12 mouse cellular contexts compared by ENCODE assay signal in the genomic region with DNA sequence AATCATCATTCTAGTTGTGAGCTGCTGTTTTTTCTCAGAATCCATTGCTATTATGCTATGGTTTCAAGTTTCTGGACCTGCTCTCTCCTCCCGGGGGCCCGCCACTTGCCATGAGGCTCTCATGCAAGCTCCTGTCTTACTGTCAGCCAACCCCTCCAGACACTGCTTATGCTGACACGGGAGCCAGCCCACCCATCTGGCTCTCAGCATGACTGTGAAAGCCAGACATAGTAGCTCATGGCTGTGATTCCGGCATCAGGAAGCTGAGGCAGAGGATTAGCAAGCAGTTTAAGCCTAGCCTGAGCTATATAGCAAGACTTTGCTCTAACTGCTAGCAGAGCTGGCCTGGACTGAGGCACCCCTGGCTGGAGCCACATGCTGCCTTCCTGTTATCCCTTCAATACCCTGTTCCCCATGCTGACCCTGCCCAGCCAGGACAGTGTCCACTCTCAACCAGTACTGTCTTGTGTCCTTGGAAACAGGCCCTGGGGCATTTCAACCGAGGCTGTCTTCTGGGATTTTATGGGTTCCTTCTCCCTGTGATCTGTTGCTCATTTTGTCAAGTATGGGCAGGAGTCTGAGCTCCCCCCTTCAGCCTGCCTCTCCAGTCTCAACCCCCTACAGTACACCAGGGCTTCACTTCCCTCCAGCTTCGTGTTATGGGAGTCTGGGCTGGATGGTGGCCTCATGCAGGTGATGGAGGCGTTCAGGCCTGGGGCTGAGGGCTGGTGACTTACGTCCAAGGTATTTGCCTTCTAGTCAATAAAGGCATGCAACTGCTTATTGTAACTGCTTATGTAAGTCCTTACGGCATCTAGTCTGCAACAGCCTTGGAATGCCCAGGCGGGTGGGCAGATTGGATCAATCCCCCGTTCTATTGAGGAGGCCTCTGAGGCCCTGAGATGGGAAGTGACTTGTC. TPM values are rescaled to one million over a fixed set of nuclear protein-coding genes. Genes with fewer than 3 reads are reported as not detected.
DNase-seq lines count a peak whose midpoint lies in the region; ATAC-seq and TF ChIP-seq lines count a peak whose summit lies in the region.
"Had no signal": no experiment of that assay in that cellular context is flagged by ENCODE, and none has a peak within 500 bp of the region (broad histone marks: within the 10 kb centered on the region; RNA-seq: fewer than 3 reads in every experiment).

No protein-coding gene starts in this region.

- H3K36me3 ChIP-seq in forebrain, embryonic 10.5 days (replicated peaks): no peaks in the 10 kb centered on the region
- no peaks in the 10 kb centered on the region for H3K36me3 ChIP-seq in forebrain, embryonic 11.5 days (ENCODE audit: control insufficient read depth, insufficient read depth, low read length)
- H3K36me3 ChIP-seq in lung, embryonic 14.5 days (ENCODE audit: insufficient read depth): no peaks in the 10 kb centered on the region
- H3K36me3 ChIP-seq in limb, embryonic 12.5 days: no peaks in the 10 kb centered on the region
- H3K36me3 ChIP-seq: heart, embryonic 15.5 days; liver, embryonic 13.5 days had no signal

- H3K9me3 ChIP-seq in forebrain, embryonic 10.5 days: no peaks in the 10 kb centered on the region
- no peaks in the 10 kb centered on the region for H3K9me3 ChIP-seq in forebrain, embryonic 11.5 days (ENCODE audit: control insufficient read depth, low read length)
- no peaks in the 10 kb centered on the region for H3K9me3 ChIP-seq in lung, embryonic 14.5 days (ENCODE audit: low read depth, low read length)
- no peaks in the 10 kb centered on the region for H3K9me3 ChIP-seq in limb, embryonic 12.5 days
- H3K9me3 ChIP-seq: heart, embryonic 15.5 days; liver, embryonic 13.5 days had no signal

- peaks cover 8% of the 10 kb centered on the region; the same call in 1 of the 2 replicates for H3K27me3 ChIP-seq in forebrain, embryonic 10.5 days (ENCODE audit: poor library complexity, severe bottlenecking)
- H3K27me3 ChIP-seq in forebrain, embryonic 11.5 days (ENCODE audit: control insufficient read depth, insufficient read depth, low read length): no peaks in the 10 kb centered on the region
- no peaks in the 10 kb centered on the region for H3K27me3 ChIP-seq in lung, embryonic 14.5 days (ENCODE audit: insufficient read depth, low read length)
- no peaks in the 10 kb centered on the region for H3K27me3 ChIP-seq in limb, embryonic 12.5 days
- H3K27me3 ChIP-seq: heart, embryonic 15.5 days; liver, embryonic 13.5 days had no signal

- TF ChIP-seq CTCF in lung, embryonic 14.5 days (IDR thresholded peaks at IDR 0.05; ENCODE audit: low read depth): no peak
- TF ChIP-seq CTCF in lung, adult 2 months (IDR thresholded peaks at IDR 0.05; ENCODE audit: insufficient read depth, low read length): no peak
- no peak for TF ChIP-seq CTCF in brain, embryonic 14.5 days (IDR thresholded peaks at IDR 0.05; ENCODE audit: borderline replicate concordance, extremely low read depth, insufficient read depth, insufficient read length)

- 63% methylated on average over 11 of the region's 11 CpGs for WGBS in forebrain, embryonic 10.5 days
- WGBS in forebrain, embryonic 11.5 days: 64% methylated on average over 11 of the region's 11 CpGs
- 57% methylated on average over 11 of the region's 11 CpGs for WGBS in lung, embryonic 14.5 days
- WGBS in lung, adult 2 months: 85% methylated on average over 11 of the region's 11 CpGs
- 34% methylated on average over 11 of the region's 11 CpGs for WGBS in limb, embryonic 12.5 days

- peaks cover 55% of the 10 kb centered on the region for H3K4me1 ChIP-seq in forebrain, embryonic 10.5 days
- H3K4me1 ChIP-seq in forebrain, embryonic 11.5 days (replicated peaks; ENCODE audit: control insufficient read depth, insufficient read depth, low read length): peaks cover 3% of the 10 kb centered on the region; the same call in 1 of the 2 replicates
- peaks cover 33% of the 10 kb centered on the region for H3K4me1 ChIP-seq in lung, embryonic 14.5 days (ENCODE audit: insufficient read depth)
- peaks cover 15% of the 10 kb centered on the region for H3K4me1 ChIP-seq in lung, adult 2 months (ENCODE audit: control insufficient read depth, insufficient read depth, low read length)
- H3K4me1 ChIP-seq in limb, embryonic 12.5 days (replicated peaks): peaks cover 63% of the 10 kb centered on the region

- H3K9ac ChIP-seq in forebrain, embryonic 11.5 days (ENCODE audit: low read length): no peak overlapping the region
- peak overlapping the region; percentile 5; the same call in 1 of the 2 replicates for H3K9ac ChIP-seq in lung, embryonic 14.5 days
- 0 out of 2 replicates have a peak overlapping the region, but pooled peaks have one; percentile 18 for H3K9ac ChIP-seq in limb, embryonic 12.5 days (replicated peaks)
- H3K9ac ChIP-seq: heart, embryonic 15.5 days; liver, embryonic 13.5 days had no signal

- peak overlapping the region; percentile 49; the same call in 1 of the 2 replicates for H3K27ac ChIP-seq in forebrain, embryonic 10.5 days
- no peak overlapping the region for H3K27ac ChIP-seq in forebrain, embryonic 11.5 days (ENCODE audit: low read depth, low read length)
- peak overlapping the region; percentile 30; the same call in 1 of the 2 replicates for H3K27ac ChIP-seq in lung, embryonic 14.5 days (ENCODE audit: low read depth)
- peak overlapping the region; percentile 82 for H3K27ac ChIP-seq in limb, embryonic 12.5 days
- H3K27ac ChIP-seq: heart, embryonic 15.5 days; liver, embryonic 13.5 days had no signal

- DNase-seq in forebrain, embryonic 10.5 days (ENCODE audit: extremely low spot score, low spot score): no peak
- DNase-seq in forebrain, embryonic 11.5 days (ENCODE audit: low spot score): no peak
- no peak for DNase-seq in lung, embryonic 14.5 days
- no peak for DNase-seq in lung, adult 2 months
- peak; percentile 72 for DNase-seq in brain, embryonic 14.5 days (ENCODE audit: low read depth)
- DNase-seq in frontal cortex, postnatal 25 days (ENCODE audit: low spot score in 2 of 2): no peak
- no peak for DNase-seq in kidney, adult 11 months
- DNase-seq: adrenal gland, adult 8-10 months; liver, embryonic 13.5 days; right cerebral cortex, adult 18-20 months had no signal

- H3K4me3 ChIP-seq in forebrain, embryonic 10.5 days: no peak overlapping the region
- H3K4me3 ChIP-seq in forebrain, embryonic 11.5 days (ENCODE audit: low read depth, low read length): no peak overlapping the region
- no peak overlapping the region for H3K4me3 ChIP-seq in lung, embryonic 14.5 days (ENCODE audit: low read depth, low read length)
- H3K4me3 ChIP-seq in lung, adult 2 months (replicated peaks; ENCODE audit: extremely low read depth, low read depth, low read length): no peak overlapping the region
- no peak overlapping the region for H3K4me3 ChIP-seq in limb, embryonic 12.5 days (replicated peaks)
- H3K4me3 ChIP-seq: heart, embryonic 15.5 days; liver, embryonic 13.5 days had no signal

- H3K4me2 ChIP-seq in forebrain, embryonic 11.5 days (ENCODE audit: low read depth, low read length, severe bottlenecking): no peak overlapping the region
- no peak overlapping the region for H3K4me2 ChIP-seq in lung, embryonic 14.5 days
- H3K4me2 ChIP-seq in limb, embryonic 12.5 days: no peak overlapping the region
- H3K4me2 ChIP-seq: heart, embryonic 15.5 days; liver, embryonic 13.5 days had no signal

- ATAC-seq in forebrain, embryonic 11.5 days (replicated peaks; ENCODE audit: low FRiP score): no peak
- ATAC-seq in lung, embryonic 14.5 days (ENCODE audit: insufficient read depth): no peak
- ATAC-seq in limb, embryonic 12.5 days (ENCODE audit: insufficient number of reproducible peaks, insufficient read depth, low FRiP score, low TSS enrichment, low read depth): 0 out of 2 replicates have a peak, but pooled peaks have one; percentile 11

- TF ChIP-seq POLR2A in lung, adult 2 months (IDR thresholded peaks at IDR 0.05; ENCODE audit: borderline replicate concordance, extremely low read depth, low read depth, low read length): no peak
- no peak for TF ChIP-seq POLR2A in brain, embryonic 14.5 days (IDR thresholded peaks at IDR 0.05; ENCODE audit: borderline replicate concordance, extremely low read depth, insufficient read depth, insufficient read length, poor library complexity, severe bottlenecking)

RNA-seq across cellular contexts. Expression of gene Furin, which starts 37.0 kb away (rescaled TPM):
- 3.3 and 3.9 TPM in 2 replicates for polyA plus RNA-seq in forebrain, embryonic 10.5 days (2016; fragmentation: Nextera tagmentation; extraction: Ambion mirVana)
- polyA plus RNA-seq in forebrain, embryonic 11.5 days (2014; fragmentation: Nextera tagmentation; extraction: Ambion mirVana): 6.0 and 6.2 TPM in 2 replicates
- polyA plus RNA-seq in lung, embryonic 14.5 days (2014; fragmentation: Nextera tagmentation; extraction: Ambion mirVana): 18.0 and 19.4 TPM in 2 replicates
- polyA plus RNA-seq in lung, adult 2 months (2012; rRNA removed): 106 and 114 TPM in 2 replicates
- polyA plus RNA-seq in brain, embryonic 14.5 days (2012; rRNA removed): 13.3 and 22.8 TPM in 2 replicates
- polyA plus RNA-seq in limb, embryonic 12.5 days (2016; fragmentation: Nextera tagmentation; extraction: Ambion mirVana): 10.7 and 13.2 TPM in 2 replicates

RNA-seq across cellular contexts. Expression of gene Fes, which starts 54.5 kb away (rescaled TPM):
- polyA plus RNA-seq in forebrain, embryonic 10.5 days (2016; fragmentation: Nextera tagmentation; extraction: Ambion mirVana): 7.2 and 9.2 TPM in 2 replicates
- polyA plus RNA-seq in forebrain, embryonic 11.5 days (2014; fragmentation: Nextera tagmentation; extraction: Ambion mirVana): 7.7 and 8.3 TPM in 2 replicates
- 10.1 and 12.0 TPM in 2 replicates for polyA plus RNA-seq in lung, embryonic 14.5 days (2014; fragmentation: Nextera tagmentation; extraction: Ambion mirVana)
- polyA plus RNA-seq in lung, adult 2 months (2012; rRNA removed): 51.4 and 60.1 TPM in 2 replicates
- polyA plus RNA-seq in brain, embryonic 14.5 days (2012; rRNA removed): 7.1 and 8.0 TPM in 2 replicates
- polyA plus RNA-seq in limb, embryonic 12.5 days (2016; fragmentation: Nextera tagmentation; extraction: Ambion mirVana): 10.2 and 11.0 TPM in 2 replicates
